Mouse (Mus musculus): ENCODE data around the gene Tmem143.
"Not testable (repeated sequence)": the region's sequence is repeated elsewhere in the genome, so short reads cannot be mapped to it uniquely, and the experiment has no call there.

Tmem143 gene

DNA sequence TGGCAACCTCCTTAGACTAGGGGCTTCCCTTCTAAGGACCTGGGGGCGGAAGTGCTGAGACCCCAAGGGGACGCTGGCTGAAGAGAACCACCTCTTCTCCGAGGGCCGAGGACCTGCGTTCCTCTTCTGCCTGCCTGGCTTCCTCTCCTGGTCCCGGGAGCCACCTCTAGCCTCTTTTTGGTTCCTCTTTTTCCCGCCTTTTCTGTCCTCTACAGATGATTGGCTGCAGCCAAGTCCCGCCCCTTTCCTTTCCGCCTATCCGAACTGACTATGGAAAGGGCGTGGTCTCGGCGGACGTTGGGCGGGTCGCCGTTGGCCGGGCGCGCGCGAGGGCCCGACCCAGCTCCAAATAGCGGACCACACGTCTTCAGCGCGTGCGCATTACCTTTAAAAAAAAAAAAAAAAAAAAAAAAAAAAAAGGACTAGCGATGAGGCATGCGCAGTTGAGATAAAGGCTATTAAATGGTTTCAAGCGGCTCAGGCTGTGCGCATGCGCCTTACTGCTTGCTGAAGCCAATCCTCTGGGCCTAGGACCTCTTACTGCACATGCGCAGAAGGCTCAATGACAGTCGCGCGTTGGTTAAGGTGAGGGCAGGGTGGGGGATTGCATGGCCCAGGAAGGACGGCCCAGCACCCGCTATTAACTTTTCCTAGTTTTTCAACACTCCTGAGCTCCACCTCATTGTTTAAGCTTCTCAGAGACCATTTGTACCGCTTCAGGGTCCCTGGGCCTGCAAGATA lies at the start of gene Tmem143, which contains the start of gene Syngr4:
Gene Tmem143, plus strand, starts transcription at position 425 of the 741 bp plus-strand sequence.
Gene Syngr4, minus strand, starts transcription at position 198 of the 741 bp plus-strand sequence.
- peak; percentile 96 for DNase-seq

DNA sequence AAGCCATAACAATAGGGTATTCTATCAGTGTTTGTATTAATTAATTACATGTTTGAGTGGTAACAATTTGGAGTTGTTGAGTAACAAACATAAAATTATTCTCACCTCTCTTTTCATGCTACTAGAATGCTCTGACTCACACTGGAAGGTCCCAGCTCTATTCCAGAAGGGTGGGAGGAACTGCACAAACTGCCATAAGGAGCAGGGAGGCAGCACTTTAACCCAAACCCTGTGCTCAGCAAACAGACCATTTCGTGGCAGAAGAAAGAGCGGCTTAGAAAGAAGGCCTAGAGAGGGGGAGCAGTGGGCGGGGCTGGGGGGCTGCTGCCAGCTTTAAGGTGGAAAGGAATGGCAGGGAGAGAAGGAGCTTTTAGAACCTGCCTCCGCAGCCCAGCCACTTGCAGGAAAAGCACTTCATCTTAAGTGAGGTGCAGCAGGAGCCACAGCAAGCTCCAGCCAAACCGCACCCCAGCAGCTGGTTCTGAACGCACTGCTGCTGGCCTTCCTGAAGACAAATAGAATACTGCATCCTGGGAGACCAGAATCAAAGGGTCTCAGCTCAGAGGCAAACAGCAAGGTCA lies 48.2 kb upstream of the Tmem143 start:
- DNase-seq: no peak

DNA sequence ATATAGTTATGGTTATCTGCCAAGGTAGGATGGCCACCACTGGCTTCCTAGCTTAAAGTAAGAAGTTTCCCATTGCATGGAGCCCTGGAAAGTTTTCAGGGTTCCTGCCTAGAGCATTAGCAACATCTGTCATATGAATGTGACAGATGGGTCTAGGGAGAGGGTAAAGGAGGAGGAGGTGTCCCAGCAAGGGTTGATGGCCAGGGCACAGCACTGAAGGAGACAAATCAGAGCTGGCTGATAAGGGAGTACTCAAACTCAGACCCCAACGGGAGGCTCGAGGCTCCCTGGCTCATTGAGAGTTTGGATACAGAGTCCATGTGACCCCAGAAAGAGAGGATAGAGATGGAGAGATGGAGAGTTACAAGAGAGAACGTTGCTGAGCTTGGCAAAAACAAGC lies 46.1 kb upstream of the Tmem143 start:
- no peak for DNase-seq

DNA sequence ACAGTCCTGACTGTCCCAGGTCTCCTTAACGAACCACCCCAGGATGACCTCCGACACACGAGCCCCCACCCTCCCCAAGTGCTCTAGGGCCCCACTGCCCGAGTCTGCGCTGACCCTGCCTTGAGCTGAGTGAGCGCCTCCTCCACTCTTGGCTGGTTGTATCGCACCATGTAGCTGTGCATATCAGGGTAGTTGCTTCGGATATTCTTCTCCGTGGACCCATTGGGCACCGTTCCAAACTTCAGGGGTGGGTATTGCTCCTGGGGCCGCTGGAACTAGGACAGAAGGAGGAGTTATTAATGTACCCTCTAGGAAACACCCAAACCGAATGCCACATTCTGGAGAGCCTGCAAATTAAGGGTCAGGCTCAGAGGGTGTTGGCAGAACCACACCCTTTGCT lies 43.7 kb upstream of the Tmem143 start:
- DNase-seq: no peak

GRCm38 (mm10) chr7:45856950-45857901 lies 39.5 kb upstream of the Tmem143 start:
- DNase-seq: no peak

- DNase-seq: no peak
These were observed 37.7 kb upstream of the Tmem143 start for GRCm38 (mm10) chr7:45859008-45859407.

GRCm38 (mm10) chr7:45862804-45863203 lies 33.9 kb upstream of the Tmem143 start:
- no peak for DNase-seq

DNA sequence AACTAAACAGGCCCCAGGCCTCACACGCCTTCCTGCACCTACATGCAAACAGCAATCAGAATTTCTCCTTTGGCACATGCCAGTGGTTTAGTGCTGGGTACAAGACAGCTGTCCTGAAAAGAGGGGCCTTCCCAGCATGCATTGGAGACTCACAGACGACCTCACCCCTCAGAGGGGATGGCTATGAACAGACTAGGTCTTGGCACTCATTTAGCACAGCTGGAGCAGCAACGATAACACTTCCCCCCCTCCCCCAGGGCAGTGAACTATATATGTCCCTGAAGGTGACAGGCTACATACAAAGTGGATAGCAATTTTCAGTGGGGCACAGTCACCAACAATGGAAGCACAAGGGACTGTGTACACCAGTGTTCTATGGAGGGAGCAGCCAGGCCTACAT lies 32.3 kb upstream of the Tmem143 start:
- no peak for DNase-seq

- DNase-seq: peak; percentile 93
These were observed 30.5 kb upstream of the Tmem143 start for GRCm38 (mm10) chr7:45865925-45866910.

- DNase-seq: no peak
These were observed 28.9 kb upstream of the Tmem143 start for GRCm38 (mm10) chr7:45867871-45868270.

DNA sequence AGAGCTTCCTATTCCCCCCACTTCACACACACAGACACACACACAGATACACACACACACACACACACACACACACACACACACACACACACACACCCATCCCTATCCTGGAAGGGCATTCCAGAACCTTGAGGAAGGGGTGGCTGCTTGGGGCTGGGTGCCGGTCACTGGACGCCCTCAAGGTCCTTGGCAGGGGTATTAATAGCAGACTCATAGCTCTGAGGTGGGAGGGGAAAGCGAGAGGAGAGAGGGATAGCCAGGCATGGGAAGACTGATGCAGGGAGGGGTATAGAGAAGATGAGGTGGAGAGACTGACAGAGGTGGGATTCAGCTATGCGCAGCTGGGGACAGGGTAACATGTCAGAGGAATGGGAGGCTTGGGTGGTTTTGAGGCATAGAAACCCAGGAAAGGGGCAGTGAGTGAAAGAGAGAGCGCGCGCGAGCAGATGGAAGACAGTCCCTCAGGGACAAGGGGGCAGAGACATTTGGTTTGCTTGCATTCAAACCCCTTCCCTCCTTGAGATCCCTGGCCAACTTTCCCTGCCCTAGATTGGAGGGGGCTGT lies 27.6 kb upstream of the Tmem143 start:
- no peak for DNase-seq

DNA sequence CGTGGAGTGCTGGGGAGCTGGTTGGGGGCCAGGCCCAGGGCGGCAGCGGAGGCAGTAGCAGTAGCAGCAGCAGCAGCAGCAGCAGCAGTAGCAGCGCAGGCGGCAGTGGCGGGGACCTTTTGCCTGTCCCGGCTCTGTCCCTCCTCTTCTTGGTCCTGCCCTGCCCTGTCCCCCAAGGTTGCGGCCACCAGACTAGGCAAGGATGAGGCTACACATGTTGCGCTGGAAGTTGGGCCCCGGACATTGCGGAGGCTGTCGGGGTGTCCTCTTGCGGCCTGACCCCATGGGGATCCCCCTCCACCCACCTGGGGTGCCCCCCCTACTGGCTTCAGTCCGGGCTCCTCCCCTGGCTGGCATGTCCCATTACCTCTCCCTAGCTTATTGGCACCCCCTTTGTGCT lies 27.0 kb upstream of the Tmem143 start:
- DNase-seq: no peak

DNA sequence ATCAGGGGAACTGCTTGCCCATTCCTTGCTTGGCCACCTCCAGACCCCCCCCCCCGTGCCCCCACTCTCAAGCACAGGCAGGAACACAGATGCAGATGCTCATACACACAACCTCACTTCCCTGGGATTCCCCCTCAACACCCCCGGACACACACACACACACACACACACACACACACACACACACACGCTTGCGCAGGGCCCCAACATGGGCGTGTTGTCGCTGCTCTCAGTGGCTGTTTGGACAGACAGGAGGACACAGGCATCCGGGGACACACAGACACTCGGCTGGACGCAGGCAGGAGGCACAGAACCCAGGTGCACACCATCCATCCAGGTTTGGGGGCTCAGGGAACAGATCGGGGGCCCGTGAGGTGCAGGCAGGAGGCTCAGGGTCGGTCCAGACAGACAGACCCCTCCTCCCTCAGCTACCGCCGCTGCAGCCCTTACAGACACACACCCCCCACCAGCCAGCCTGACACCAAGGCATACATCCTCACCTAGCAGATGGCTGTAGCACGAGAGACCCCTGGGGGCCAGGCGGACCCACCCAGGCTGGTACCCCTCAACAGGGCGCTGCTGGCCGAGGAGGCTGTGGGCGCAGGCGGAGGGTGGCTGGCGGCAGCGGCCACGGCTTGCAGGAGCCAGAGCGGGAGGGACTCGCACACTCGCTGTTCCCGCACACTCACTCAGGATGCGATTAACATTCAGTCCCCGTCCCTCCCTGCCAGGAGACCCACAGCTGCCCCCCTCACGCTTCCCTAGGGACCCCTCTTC lies 26.3 kb upstream of the Tmem143 start:
- no peak for DNase-seq

GRCm38 (mm10) chr7:45872624-45873023 lies 24.1 kb upstream of the Tmem143 start, which contains the start of gene Kdelr1:
Gene Kdelr1, plus strand, starts transcription at chr7:45872772.
- peak; percentile 92 for DNase-seq

- peak; percentile 67 for DNase-seq
These were observed 23.4 kb upstream of the Tmem143 start for GRCm38 (mm10) chr7:45873061-45873947.

- DNase-seq: no peak
These were observed 19.8 kb upstream of the Tmem143 start for GRCm38 (mm10) chr7:45876895-45877294.

- DNase-seq: not testable (repeated sequence)
These were observed 18.5 kb upstream of the Tmem143 start, which contains the start of gene Grin2d for GRCm38 (mm10) chr7:45878278-45878677. Gene Grin2d, minus strand, starts transcription at chr7:45878378.

DNA sequence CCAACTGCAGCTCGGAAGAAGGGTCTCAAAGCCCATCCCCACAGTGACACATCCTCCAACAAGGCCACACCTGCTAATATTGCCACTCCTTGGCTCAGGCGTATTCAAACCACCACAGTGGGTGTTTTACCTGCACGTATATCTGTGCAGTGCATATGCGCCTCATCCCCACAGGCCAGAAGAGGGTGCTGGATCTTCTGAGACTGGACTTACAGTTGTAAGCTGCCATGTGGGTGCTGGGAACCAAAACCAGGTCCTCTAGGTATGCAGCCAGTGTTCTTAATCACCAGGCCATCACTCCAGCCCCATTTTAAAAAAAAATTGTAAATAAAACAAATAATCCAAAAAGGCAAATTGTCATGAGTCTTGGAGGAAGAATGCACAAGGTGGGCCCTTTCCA lies 16.2 kb upstream of the Tmem143 start:
- DNase-seq: no peak

- no peak for DNase-seq
These were observed 15.7 kb upstream of the Tmem143 start for GRCm38 (mm10) chr7:45881011-45881410.

DNA sequence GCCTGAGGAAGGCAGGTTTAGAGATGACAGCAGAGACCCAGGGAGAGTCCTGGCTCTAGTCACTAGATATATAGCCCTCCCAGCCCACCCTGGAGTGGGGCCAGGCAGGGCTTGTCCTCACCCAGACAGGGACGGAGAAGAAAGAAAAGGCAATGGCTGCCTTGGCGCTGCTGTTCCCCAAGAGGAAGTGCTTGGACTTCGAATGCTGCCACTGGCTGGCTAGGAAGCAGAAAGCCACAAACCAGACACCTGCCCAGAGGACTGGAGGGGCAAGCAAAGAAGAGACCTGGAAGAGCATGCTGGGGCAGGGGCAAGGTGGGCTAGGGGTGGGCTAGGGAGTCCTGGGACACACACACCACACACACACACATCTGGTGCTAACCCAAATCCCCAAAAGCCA lies 9.5 kb upstream of the Tmem143 start:
- no peak for DNase-seq
